In genomic region chr10:41809771-41810563, GRCm38 (mm10) we compare ENCODE assay signal across 8 mouse cellular contexts. TPM values are rescaled to one million over a fixed set of nuclear protein-coding genes. Genes with fewer than 3 reads are reported as not detected.
DNase-seq lines count a peak whose midpoint lies in the region; ATAC-seq and TF ChIP-seq lines count a peak whose summit lies in the region.

Gene Cep57l1, minus strand, starts transcription at chr10:41809871.
Gene Sesn1, plus strand, starts transcription at chr10:41809935.

- H3K4me3 ChIP-seq in MEL (ENCODE audit: control insufficient read depth in 1 of 2, insufficient read depth in 1 of 2, low read depth in 2 of 2, low read length in 2 of 2): peak within 1 kb of the TSS; percentile 64 to 76
- peak within 1 kb of the TSS; percentile 90 for H3K4me3 ChIP-seq in cerebellum, adult 2 months (replicated peaks; ENCODE audit: insufficient read depth, low read depth, low read length)
- H3K4me3 ChIP-seq in lung, embryonic 16.5 days (ENCODE audit: low read length): peak within 1 kb of the TSS; percentile 78

- peak within 1 kb of the TSS; percentile 94 for H3K27ac ChIP-seq in MEL (ENCODE audit: control insufficient read depth, low read depth, low read length)
- H3K27ac ChIP-seq in cerebellum, adult 2 months (ENCODE audit: insufficient read depth, low read length): peak within 1 kb of the TSS; percentile 67
- H3K27ac ChIP-seq in lung, embryonic 16.5 days (ENCODE audit: low read length): peak within 1 kb of the TSS; percentile 98

- TF ChIP-seq POLR2A in MEL (IDR thresholded peaks at IDR 0.05; ENCODE audit: control insufficient read depth in 1 of 2, insufficient read depth in 1 of 2, low read depth in 1 of 2, low read length in 2 of 2, poor library complexity in 1 of 2): peak; percentile 34 to 36; a peak in 3 of 4 replicates
- peak; percentile 66 for TF ChIP-seq POLR2A in cerebellum, adult 2 months (IDR thresholded peaks at IDR 0.05; ENCODE audit: borderline replicate concordance, insufficient read depth, low read length)

- DNase-seq in MEL (ENCODE audit: low read depth, low spot score): peak; percentile 97
- DNase-seq in cerebellum, adult 2 months: peak; percentile 91 to 93
- DNase-seq in forelimb bud, embryonic 11.5 days (ENCODE audit: low read depth, low spot score): peak; percentile 94
- peak; percentile 93 for DNase-seq in layer of hippocampus, adult 9-10 months (ENCODE audit: low spot score)
- DNase-seq in ovary, postnatal 10 days (ENCODE audit: low spot score): peak; percentile 88
- peak; percentile 85 to 87 for DNase-seq in thymus, postnatal 10 days (ENCODE audit: low spot score in 2 of 2)

- under 1% methylated on average over 63 of the region's 69 CpGs for WGBS in cerebellum, adult 2 months
- WGBS in lung, embryonic 16.5 days: under 1% methylated on average over 65 of the region's 69 CpGs

- no peak for TF ChIP-seq EP300 in MEL (IDR thresholded peaks at IDR 0.05; ENCODE audit: low read depth in 1 of 2, low read length in 2 of 2)

- peaks cover 18% of the 10 kb centered on the region for H3K79me2 ChIP-seq in MEL (ENCODE audit: control insufficient read depth, insufficient read depth, low read length, poor library complexity)

- peaks cover 0 to 22% of the 10 kb centered on the region in 2 experiments; a peak in 2 of 4 replicates for H3K36me3 ChIP-seq in MEL (ENCODE audit: control insufficient read depth in 1 of 2, insufficient read depth in 2 of 2, low read length in 2 of 2)
- no peaks in the 10 kb centered on the region for H3K36me3 ChIP-seq in lung, embryonic 16.5 days (ENCODE audit: control insufficient read depth, insufficient read depth, low read length)

- peak in 1 of 3 experiments; percentile 11; a peak in 1 of 6 replicates for TF ChIP-seq CTCF in MEL (IDR thresholded peaks at IDR 0.05 in 2 of 3, conservative IDR thresholded peaks at IDR 0.05 in 1 of 3; ENCODE audit: control insufficient read depth in 1 of 3, insufficient read depth in 1 of 3, low read depth in 2 of 3, low read length in 3 of 3, poor library complexity in 1 of 3, severe bottlenecking in 1 of 3)
- TF ChIP-seq CTCF in cerebellum, adult 2 months (IDR thresholded peaks at IDR 0.05; ENCODE audit: borderline replicate concordance, insufficient read depth, low read depth, low read length): no peak

- peak; percentile 71 to 77 for ATAC-seq in hematopoietic stem cell, adult 5-6 weeks (replicated peaks in 1 of 2; ENCODE audit: insufficient read depth in 1 of 2, low FRiP score in 2 of 2, low TSS enrichment in 1 of 2, low read depth in 1 of 2, poor library complexity in 2 of 2, severe bottlenecking in 2 of 2)
- ATAC-seq in lung, embryonic 16.5 days (ENCODE audit: low read depth): peak; percentile 98

- H3K9me3 ChIP-seq in MEL (replicated peaks; ENCODE audit: insufficient read depth, low read length): no peaks in the 10 kb centered on the region
- no peaks in the 10 kb centered on the region for H3K9me3 ChIP-seq in lung, embryonic 16.5 days (ENCODE audit: control insufficient read depth, low read length)

- H3K9ac ChIP-seq in MEL (ENCODE audit: control insufficient read depth, low read depth, low read length, poor library complexity, severe bottlenecking): peak within 1 kb of the TSS; percentile 82
- peak within 1 kb of the TSS; percentile 84 for H3K9ac ChIP-seq in lung, embryonic 16.5 days (ENCODE audit: low read length)

- H3K4me2 ChIP-seq in lung, embryonic 16.5 days (ENCODE audit: low read depth, low read length): peak within 1 kb of the TSS; percentile 59

- H3K27me3 ChIP-seq in MEL (ENCODE audit: control insufficient read depth in 1 of 2, insufficient read depth in 2 of 2, low read length in 2 of 2): no peaks in the 10 kb centered on the region
- H3K27me3 ChIP-seq in cerebellum, adult 2 months (ENCODE audit: control insufficient read depth, insufficient read depth, low read length): no peaks in the 10 kb centered on the region
- H3K27me3 ChIP-seq in lung, embryonic 16.5 days (ENCODE audit: control insufficient read depth, insufficient read depth, low read depth, low read length): no peaks in the 10 kb centered on the region

- H3K4me1 ChIP-seq in MEL (ENCODE audit: control insufficient read depth in 1 of 2, insufficient read depth in 2 of 2, low read length in 2 of 2): peaks cover 5 to 14% of the 10 kb centered on the region in 2 experiments
- H3K4me1 ChIP-seq in cerebellum, adult 2 months (ENCODE audit: control insufficient read depth, insufficient read depth, low read length): peaks cover 7% of the 10 kb centered on the region
- peaks cover 22% of the 10 kb centered on the region for H3K4me1 ChIP-seq in lung, embryonic 16.5 days (replicated peaks; ENCODE audit: control insufficient read depth, insufficient read depth, low read length)

- no peak for TF ChIP-seq RAD21 in MEL (IDR thresholded peaks at IDR 0.05; ENCODE audit: low read depth, low read length)

TF ChIP-seq in MEL, 35 proteins besides CTCF, POLR2A, EP300 and RAD21:
- TF ChIP-seq HCFC1 (IDR thresholded peaks at IDR 0.05; ENCODE audit: low read depth, low read length) (peak; percentile 52; the same call in 1 of the 2 replicates), SIN3A (IDR thresholded peaks at IDR 0.05; ENCODE audit: low read length) (peak; percentile 63; the same call in 1 of the 2 replicates), BHLHE40 (IDR thresholded peaks at IDR 0.05; ENCODE audit: borderline replicate concordance, low read depth, low read length) (0 out of 2 replicates have a peak, but pooled peaks have one; percentile 9), POLR2AphosphoS2 (IDR thresholded peaks at IDR 0.05; ENCODE audit: low read length) (0 out of 2 replicates have a peak, but pooled peaks have one; percentile 16), MYC (IDR thresholded peaks at IDR 0.05; ENCODE audit: low read depth, low read length) (no peak), ETS1 (IDR thresholded peaks at IDR 0.05; ENCODE audit: low read depth, low read length) (0 out of 2 replicates have a peak, but pooled peaks have one; percentile 40), E2F4 (IDR thresholded peaks at IDR 0.05; ENCODE audit: borderline replicate concordance, low read depth, low read length) (0 out of 2 replicates have a peak, but pooled peaks have one; percentile 32), KAT2A (conservative IDR thresholded peaks at IDR 0.05; ENCODE audit: low read depth, low read length) (peak; percentile 12; the same call in 1 of the 2 replicates), SMC3 (IDR thresholded peaks at IDR 0.05; ENCODE audit: low read depth, low read length) (no peak), UBTF (IDR thresholded peaks at IDR 0.05; ENCODE audit: borderline replicate concordance, insufficient read depth, low read depth, low read length) (0 out of 2 replicates have a peak, but pooled peaks have one; percentile 51), MAX (IDR thresholded peaks at IDR 0.05; ENCODE audit: low read length) (no peak; the same call in 1 of the 2 replicates), USF1 (IDR thresholded peaks at IDR 0.05; ENCODE audit: low read depth, low read length) (peak; percentile 22; the same call in 1 of the 2 replicates), MAZ (IDR thresholded peaks at IDR 0.05; ENCODE audit: low read depth, low read length) (peak; percentile 88), TAL1 (IDR thresholded peaks at IDR 0.05; ENCODE audit: low read length) (no peak), MXI1 (IDR thresholded peaks at IDR 0.05; ENCODE audit: low read depth, low read length) (peak; percentile 74), NRF1 (IDR thresholded peaks at IDR 0.05; ENCODE audit: insufficient read depth, low read depth, low read length, poor library complexity, severe bottlenecking) (peak; percentile 97), NELFE (IDR thresholded peaks at IDR 0.05; ENCODE audit: low read depth, low read length) (peak; percentile 66)
TF ChIP-seq in MEL: peak in this region for 13.

RNA-seq across cellular contexts. Expression of gene Cep57l1, which starts in this region (rescaled TPM):
- total RNA-seq in MEL (2012; rRNA removed): 14.2 and 16.7 TPM in 2 replicates
- polyA plus RNA-seq in MEL (2012; ENCODE audit: insufficient read depth in 1 of 2, insufficient read length in 2 of 2, low read depth in 1 of 2, low replicate concordance in 2 of 2, missing spikeins in 1 of 2): 10 to 100 TPM in 1 of 2 experiments, not detected in 1; 19.2 TPM
- 5.3 and 5.4 TPM in 2 replicates for polyA plus RNA-seq in cerebellum, adult 2 months (2012; rRNA removed)
- total RNA-seq in hematopoietic stem cell, adult 5-6 weeks (2017): 52.7 and 67.1 TPM in 2 replicates
- 28.8 and 28.9 TPM in 2 replicates for polyA plus RNA-seq in lung, embryonic 16.5 days (2015; fragmentation: Nextera tagmentation; extraction: Ambion mirVana)

RNA-seq across cellular contexts. Expression of gene Sesn1, which starts in this region (rescaled TPM):
- total RNA-seq in MEL (2012; rRNA removed): 11.7 and 13.2 TPM in 2 replicates
- 10 to 100 TPM in 1 of 2 experiments, not detected in 1; 11.7 TPM for polyA plus RNA-seq in MEL (2012; ENCODE audit: insufficient read depth in 1 of 2, insufficient read length in 2 of 2, low read depth in 1 of 2, low replicate concordance in 2 of 2, missing spikeins in 1 of 2)
- polyA plus RNA-seq in cerebellum, adult 2 months (2012; rRNA removed): 67.7 and 76.9 TPM in 2 replicates
- total RNA-seq in hematopoietic stem cell, adult 5-6 weeks (2017): 58.3 and 106 TPM in 2 replicates
- polyA plus RNA-seq in lung, embryonic 16.5 days (2015; fragmentation: Nextera tagmentation; extraction: Ambion mirVana): 29.2 and 29.8 TPM in 2 replicates

Comparison
In these comparisons a context has a peak if more than half of its experiments do, and no peak if none do; other contexts are left out.
1. Peak in every context shown above with its lines: DNase-seq, ATAC-seq, H3K4me3 ChIP-seq and H3K27ac ChIP-seq.